Mouse (Mus musculus): Measurements from ENCODE around the gene Zfp677.
"Not testable (repeated sequence)": the region's sequence is repeated elsewhere in the genome, so short reads cannot be mapped to it uniquely, and the experiment has no call there.

Zfp677 gene

GRCm38 (mm10) chr17:21383391-21384056 is at the start of gene Zfp677:
Gene Zfp677, plus strand, starts transcription at chr17:21383748.
- DNase-seq (ENCODE audit: low spot score in 2 of 2): peak; percentile 58 to 60

- not testable (repeated sequence) for DNase-seq (ENCODE audit: low spot score in 2 of 2)
Observed at GRCm38 (mm10) chr17:21368018-21368417, 15.5 kb upstream of the Zfp677 start.

- no peak for DNase-seq (ENCODE audit: low spot score in 2 of 2)
Observed at GRCm38 (mm10) chr17:21369925-21370719, 13.4 kb upstream of the Zfp677 start.

- no peak for DNase-seq (ENCODE audit: low spot score in 2 of 2)
Observed at GRCm38 (mm10) chr17:21375311-21375710, 8.2 kb upstream of the Zfp677 start.

- DNase-seq (ENCODE audit: low spot score in 2 of 2): no peak
Observed at GRCm38 (mm10) chr17:21384057-21384411, 486 bp downstream of the Zfp677 start.

- peak; percentile 63 to 71 for DNase-seq (ENCODE audit: low spot score in 2 of 2)
Observed at GRCm38 (mm10) chr17:21422664-21423599, 39.4 kb downstream of the Zfp677 start, which contains the start of gene Zfp54. Gene Zfp54, plus strand, starts transcription at chr17:21423227.

GRCm38 (mm10) chr17:21438806-21439400 is 55.4 kb downstream of the Zfp677 start:
- peak; percentile 13 to 15 for DNase-seq (ENCODE audit: low spot score in 2 of 2)

Measured in urinary bladder, adult 18-20 months (tissue).